Mouse (Mus musculus) retina, embryonic 14.5 days (tissue): ENCODE results near the gene Lonp1.
"Not testable (repeated sequence)": the region's sequence is repeated elsewhere in the genome, so short reads cannot be mapped to it uniquely, and the experiment has no call there.

Experiments used
- DNase-seq: peaks from one replicate; pipeline ENCODE4 v3.0.0-alpha.2; 2015; ENCODE audit warnings: low spot score

Lonp1 gene

GRCm38 (mm10) chr17:56625495-56625894 lies 1.2 kb downstream of the Lonp1 start:
- no peak for DNase-seq

DNA sequence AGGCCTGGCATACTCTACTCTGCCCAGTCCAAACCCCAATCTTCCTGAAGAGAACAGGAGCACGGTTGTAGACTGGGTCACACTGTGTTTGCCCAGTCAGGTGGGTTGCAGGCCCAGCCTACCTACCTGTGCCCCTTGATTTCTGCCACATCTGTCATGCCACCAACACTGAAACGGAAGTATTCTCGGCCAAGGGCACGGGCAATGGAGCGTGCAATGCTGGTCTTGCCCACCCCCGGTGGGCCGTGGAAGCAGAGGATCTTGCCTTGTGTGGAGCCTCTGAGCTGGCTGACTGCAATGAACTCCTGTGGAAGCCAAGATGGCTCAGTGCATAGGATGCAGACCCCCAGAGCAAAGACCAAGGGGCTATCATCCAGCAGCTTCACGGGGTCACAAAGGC lies 9.1 kb downstream of the Lonp1 start:
- DNase-seq = no peak

GRCm38 (mm10) chr17:56616725-56617124 lies 10.0 kb downstream of the Lonp1 start:
- DNase-seq = no peak

DNA sequence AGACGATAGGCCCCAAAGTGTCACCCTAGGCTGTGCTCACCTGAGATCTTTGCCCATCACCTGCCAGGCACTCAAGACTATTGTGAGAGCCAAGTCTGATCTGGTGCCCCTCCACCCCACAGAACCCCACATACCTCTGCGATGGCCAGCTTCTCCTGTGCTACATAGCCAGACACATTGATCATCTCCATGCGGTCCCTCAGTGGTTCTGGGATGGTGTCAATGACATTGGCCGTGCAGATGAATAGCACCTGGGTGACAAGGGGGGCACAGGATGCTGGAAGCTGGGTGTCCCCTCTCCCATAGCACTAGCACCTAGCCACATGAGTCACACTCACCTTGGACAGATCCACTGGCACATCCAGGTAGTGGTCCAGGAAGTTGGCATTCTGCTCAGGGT lies 10.9 kb downstream of the Lonp1 start:
- no peak for DNase-seq

GRCm38 (mm10) chr17:56615136-56615784 lies 11.4 kb downstream of the Lonp1 start:
- DNase-seq = no peak

- no peak for DNase-seq
Measured at GRCm38 (mm10) chr17:56614391-56615135, 12.1 kb downstream of the Lonp1 start.

- not testable (repeated sequence) for DNase-seq
Measured at GRCm38 (mm10) chr17:56613893-56614292, 12.8 kb downstream of the Lonp1 start.

DNA sequence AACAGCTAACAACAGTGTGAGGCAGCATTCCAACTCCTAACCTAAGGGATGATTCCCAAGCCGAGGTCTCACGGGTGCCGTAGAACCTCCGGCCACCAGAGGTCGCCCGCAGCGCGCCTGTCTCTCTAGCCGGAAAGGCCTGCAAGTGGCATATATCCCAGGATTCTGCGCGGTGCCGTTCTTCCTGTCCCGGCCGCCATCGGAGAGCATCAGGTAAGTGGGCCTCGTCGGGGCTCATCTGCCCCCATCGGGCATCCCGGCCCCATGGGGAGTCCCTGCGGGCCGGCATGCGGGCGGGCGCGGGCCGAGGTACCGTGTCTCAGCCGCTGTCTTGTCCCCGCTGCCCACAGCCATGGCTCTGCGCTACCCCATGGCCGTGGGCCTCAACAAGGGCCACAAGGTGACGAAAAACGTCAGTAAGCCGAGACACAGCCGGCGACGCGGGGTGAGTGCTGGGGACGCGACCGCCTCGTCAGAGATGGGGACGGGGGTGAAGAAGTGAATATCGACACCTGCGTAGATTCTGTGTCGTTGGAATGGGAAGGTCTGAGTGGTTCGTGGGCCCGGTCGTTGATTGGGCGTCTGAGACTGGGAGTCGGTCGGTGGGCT lies 13.3 kb downstream of the Lonp1 start, which contains the start of gene Rpl36:
Gene Rpl36 (plus strand): TSS at position 181 of the 609 bp plus-strand sequence.
- DNase-seq = peak; percentile 97

- DNase-seq = not testable (repeated sequence)
Measured at GRCm38 (mm10) chr17:56612565-56612939, 14.1 kb downstream of the Lonp1 start.

GRCm38 (mm10) chr17:56611861-56612564 lies 14.7 kb downstream of the Lonp1 start:
- DNase-seq = peak; percentile 56

DNA sequence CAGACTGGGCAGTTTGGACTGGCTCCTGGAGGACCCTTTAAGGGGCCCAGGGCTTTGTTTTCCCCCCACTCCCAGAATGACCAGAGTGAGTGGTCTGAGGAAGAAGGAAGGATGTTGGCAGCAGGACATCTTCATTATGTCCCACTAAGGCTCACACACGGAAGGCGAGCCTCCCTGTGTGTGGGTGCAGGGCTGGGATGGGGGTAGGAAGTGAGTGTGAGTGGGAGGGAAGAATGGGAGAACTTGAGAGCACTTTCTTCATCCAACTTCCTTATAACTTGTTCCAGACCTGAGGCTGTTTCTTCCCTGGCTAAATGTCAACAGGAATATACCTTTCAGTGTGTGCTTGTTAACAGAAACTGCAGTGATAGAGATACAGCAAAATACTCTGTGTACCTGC lies 15.4 kb downstream of the Lonp1 start:
- DNase-seq = no peak

DNA sequence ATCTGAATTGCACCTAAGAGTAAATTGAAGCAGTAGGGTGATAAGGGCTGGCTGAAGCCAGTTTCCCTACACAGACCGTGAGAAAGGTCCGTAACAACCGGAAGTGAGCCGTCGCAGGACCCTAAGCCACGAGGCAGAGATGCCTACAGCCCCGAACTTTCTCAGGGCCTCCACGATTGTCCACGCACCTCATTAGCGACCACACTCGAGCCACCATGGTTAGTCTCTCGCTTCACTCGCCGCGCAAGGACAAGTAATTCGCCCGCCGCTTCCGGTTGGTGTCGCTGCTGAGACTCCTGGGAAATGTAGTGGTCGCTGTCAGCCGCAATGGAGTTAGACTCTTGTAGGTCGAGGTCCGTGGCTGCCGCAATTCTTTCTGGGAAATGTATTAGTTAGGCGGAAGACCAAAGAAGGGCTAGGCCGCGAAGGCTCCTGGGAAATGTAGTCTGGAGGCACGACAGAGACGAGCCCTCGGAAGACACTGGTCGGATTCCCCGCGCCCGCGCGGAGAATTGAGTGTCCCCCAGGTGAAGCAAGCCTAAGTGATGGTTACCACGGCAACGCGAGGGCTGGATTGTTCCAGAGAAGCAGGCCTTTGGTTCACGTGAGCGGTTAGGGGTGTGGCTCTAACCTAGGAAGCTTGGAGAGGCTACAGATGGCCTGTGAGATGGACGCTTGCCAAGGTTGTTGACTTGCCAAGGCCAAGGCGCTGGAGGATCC lies 17.1 kb downstream of the Lonp1 start, which contains the start of gene 2410015M20Rik:
Gene 2410015M20Rik (minus strand): TSS at position 320 of the 720 bp plus-strand sequence.
- DNase-seq = peak; percentile 99

DNA sequence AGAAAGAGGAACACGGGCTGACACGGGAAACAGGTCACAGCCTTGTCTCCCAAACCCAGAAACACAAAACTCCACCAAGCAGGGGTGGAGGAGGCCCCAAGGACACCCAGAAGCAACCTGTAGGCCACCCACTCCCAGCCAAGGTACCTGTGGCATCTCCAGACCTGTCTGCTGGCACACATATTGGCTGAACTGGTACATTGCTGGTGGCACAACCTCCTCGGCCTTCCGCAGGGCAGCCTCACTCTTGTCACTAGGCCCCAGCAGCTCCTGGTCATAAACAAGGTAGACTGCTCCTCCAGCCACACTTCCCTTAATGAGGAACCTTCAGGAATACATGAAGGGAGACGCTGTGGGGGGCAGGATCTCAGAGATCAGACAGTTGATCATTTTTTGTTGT lies 18.0 kb downstream of the Lonp1 start:
- DNase-seq = no peak

GRCm38 (mm10) chr17:56607521-56608062 lies 19.1 kb downstream of the Lonp1 start:
- no peak for DNase-seq

DNA sequence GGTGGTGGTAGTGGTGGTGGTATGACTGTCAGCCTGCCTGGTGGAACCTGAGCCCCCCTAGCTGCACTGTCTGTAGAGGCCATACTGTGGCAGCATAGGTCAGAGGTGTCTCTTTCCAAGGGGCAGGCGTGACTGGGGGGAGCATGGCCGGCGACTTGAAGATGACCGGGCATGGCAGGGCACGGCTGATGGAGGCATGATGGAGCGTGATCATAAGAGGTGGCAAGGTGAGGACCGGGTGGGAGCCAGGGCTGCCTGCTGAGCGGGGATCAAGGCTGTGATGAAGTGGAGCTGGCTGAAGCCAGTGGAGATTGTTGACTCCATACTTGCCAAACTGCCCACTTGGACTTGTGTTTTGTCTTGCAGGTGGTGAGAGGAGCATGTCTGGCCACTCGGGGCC lies 21.3 kb downstream of the Lonp1 start:
- no peak for DNase-seq

DNA sequence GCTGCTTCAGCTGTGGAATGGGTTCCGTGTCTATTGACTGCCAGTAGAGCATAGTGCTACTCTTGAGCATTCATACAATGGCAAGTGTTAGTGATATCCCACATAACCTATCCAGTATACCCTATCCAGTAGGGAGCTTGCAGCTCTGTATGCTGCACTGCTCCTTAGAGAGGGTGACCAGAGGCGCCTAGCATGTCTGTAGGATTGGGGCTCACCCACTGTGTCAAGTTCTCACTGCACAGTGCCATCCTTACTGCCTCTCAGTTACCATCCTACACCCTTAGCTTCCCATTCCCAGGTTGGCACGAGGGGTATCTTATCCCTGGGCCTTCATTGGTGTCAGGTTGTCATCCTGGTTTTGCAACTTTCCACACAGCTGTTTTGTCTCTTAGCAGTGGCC lies 22.3 kb downstream of the Lonp1 start:
- no peak for DNase-seq

DNA sequence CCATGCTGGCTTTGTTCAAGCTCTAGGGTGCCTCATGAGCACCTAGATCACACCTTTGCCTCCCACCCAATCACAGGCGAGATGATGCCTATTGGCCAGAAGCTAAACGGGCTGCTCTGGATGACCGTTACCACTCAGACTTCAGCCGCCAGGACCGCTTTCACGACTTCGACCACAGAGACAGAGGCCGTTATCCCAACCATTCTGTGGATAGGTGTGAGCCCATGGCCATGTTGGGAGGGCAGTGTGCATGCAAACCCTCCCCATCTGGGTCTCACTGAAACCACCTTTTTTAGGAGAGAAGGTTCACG lies 22.7 kb downstream of the Lonp1 start:
- DNase-seq = no peak

GRCm38 (mm10) chr17:56603186-56604069 lies 23.3 kb downstream of the Lonp1 start:
- no peak for DNase-seq

DNA sequence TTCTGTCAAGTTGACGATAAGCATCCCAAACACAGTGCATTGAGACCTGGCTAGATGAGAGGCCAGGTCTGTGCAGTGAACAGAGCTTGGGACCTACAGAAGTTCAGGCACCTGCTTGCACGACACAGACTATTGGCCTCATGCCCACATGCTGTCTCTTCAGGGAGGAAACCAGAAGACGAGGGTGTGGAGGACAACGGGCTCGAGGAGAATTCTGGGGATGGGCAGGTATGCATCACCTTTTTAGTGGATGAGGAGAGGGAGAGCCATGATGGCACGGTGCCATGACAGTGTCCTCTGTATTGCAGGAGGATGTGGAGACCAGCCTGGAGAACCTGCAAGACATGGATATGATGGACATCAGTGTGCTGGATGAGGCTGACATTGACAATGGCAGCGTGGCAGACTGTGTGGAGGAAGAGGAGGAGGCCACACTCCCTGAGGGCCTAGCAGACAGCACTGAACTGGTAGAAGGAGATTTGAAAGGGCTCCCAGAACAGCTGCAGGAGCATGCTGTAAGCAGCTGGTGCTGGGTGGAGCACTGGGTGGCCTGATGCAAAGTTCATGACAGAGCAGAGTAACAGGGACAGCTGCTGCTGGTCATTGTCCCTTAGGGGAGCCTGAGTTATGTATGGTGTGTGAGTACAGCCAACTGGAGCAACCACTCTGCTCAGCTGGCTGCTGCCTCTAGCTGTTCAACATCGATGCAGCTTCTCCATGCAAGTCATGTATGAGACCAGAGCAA lies 33.0 kb downstream of the Lonp1 start:
- DNase-seq = peak; percentile 34

GRCm38 (mm10) chr17:56592553-56592952 lies 34.1 kb downstream of the Lonp1 start:
- no peak for DNase-seq
